Mouse (Mus musculus): ENCODE measurements around the gene Afmid. TPM values are rescaled to one million over a fixed set of nuclear protein-coding genes. Genes with fewer than 3 reads are reported as not detected.

Afmid gene
- total and polyA plus RNA-seq, 2 experiments from 2014 or later = 13.1 to 14.5 TPM

- peaks cover 43% of the 10 kb centered on the region for H3K36me3 ChIP-seq (replicated peaks; ENCODE audit: control insufficient read depth, insufficient read depth, low read length)
- no peak for TF ChIP-seq EP300 (IDR thresholded peaks at IDR 0.05; ENCODE audit: low read depth)
- TF ChIP-seq CTCF (IDR thresholded peaks at IDR 0.05; ENCODE audit: low read depth) = no peak
- WGBS = 87% methylated on average over 9 of the region's 9 CpGs
These were observed 28.5 kb downstream of the Afmid start for GRCm38 (mm10) chr11:117854241-117854640.

DNA sequence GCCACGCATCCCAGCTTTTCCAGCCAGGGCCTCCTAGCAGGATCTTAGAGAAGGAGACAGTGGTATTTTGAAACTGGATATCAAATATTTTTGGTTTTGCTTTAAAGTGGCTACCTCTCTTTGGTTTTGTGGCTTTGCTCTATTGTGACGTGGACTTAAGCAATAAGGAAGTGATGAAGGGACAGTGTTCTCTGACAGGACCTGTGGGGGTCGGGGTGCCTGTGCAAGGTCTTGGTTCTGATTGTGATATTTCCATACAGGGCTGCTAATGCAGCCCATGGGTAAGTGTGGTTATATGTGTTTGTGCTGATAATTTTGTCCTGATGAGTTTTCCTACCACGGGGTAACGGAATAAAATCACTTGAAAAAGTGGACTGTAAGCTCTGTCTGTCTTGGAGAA, 29.6 kb downstream of the Afmid start:
- TF ChIP-seq CTCF (IDR thresholded peaks at IDR 0.05; ENCODE audit: low read depth) (no peak), EP300 (IDR thresholded peaks at IDR 0.05; ENCODE audit: low read depth) (no peak)
- WGBS = 94% methylated on average over 5 of the region's 5 CpGs
- ATAC-seq (ENCODE audit: insufficient read depth, low read depth) = no peak
- no peak overlapping the region for H3K4me2 ChIP-seq (ENCODE audit: low read depth, low read length)
- H3K36me3 ChIP-seq (replicated peaks; ENCODE audit: control insufficient read depth, insufficient read depth, low read length) = peaks cover 43% of the 10 kb centered on the region
- no peak overlapping the region for H3K27ac ChIP-seq (ENCODE audit: low read depth)
- no peaks in the 10 kb centered on the region for H3K9me3 ChIP-seq (replicated peaks; ENCODE audit: control insufficient read depth, low read length)
- peaks cover 2% of the 10 kb centered on the region; the same call in 1 of the 2 replicates for H3K4me1 ChIP-seq (ENCODE audit: control insufficient read depth, insufficient read depth)
- peaks cover 8% of the 10 kb centered on the region for H3K27me3 ChIP-seq (ENCODE audit: control insufficient read depth, insufficient read depth, low read length)
- H3K9ac ChIP-seq (replicated peaks; ENCODE audit: low read depth, low read length) = no peak overlapping the region
- DNase-seq (ENCODE audit: low spot score) = no peak
- no peak overlapping the region for H3K4me3 ChIP-seq (ENCODE audit: low read depth, low read length)

More at GRCm38 (mm10) chr11:117854241-117854640, 28.5 kb downstream of the Afmid start:
- peaks cover 12% of the 10 kb centered on the region for H3K4me1 ChIP-seq (ENCODE audit: control insufficient read depth, insufficient read depth)
- no peak overlapping the region for H3K4me3 ChIP-seq (ENCODE audit: low read depth, low read length)
- H3K27ac ChIP-seq (ENCODE audit: low read depth) = no peak overlapping the region
- no peaks in the 10 kb centered on the region for H3K9me3 ChIP-seq (replicated peaks; ENCODE audit: control insufficient read depth, low read length)
- ATAC-seq (ENCODE audit: insufficient read depth, low read depth) = no peak
- H3K4me2 ChIP-seq (ENCODE audit: low read depth, low read length) = no peak overlapping the region
- no peak for DNase-seq (ENCODE audit: low spot score)
- H3K27me3 ChIP-seq (ENCODE audit: control insufficient read depth, insufficient read depth, low read length) = no peaks in the 10 kb centered on the region
- H3K9ac ChIP-seq (replicated peaks; ENCODE audit: low read depth, low read length) = no peak overlapping the region

DNA sequence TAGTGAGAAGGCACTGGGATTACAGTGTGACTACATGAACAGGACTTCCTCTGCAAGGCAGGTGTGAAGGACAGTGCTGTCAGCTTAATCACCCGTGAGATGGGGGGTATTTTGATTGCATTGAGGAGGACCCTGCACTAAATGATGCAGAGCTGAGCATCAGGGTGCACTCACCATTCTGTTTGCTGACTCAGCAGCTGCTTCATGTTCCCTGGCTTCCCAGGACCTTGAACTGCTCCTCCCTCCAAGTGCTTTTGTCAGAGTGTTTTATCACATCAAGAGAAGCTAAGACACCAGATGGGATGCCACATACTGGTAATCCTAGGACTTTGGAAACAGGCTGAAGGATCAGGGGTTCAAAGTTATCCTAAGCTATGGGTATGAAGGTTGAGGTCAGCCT, 30.3 kb downstream of the Afmid start:
- Histone ChIP-seq H3K9me3 (replicated peaks; ENCODE audit: control insufficient read depth, low read length) (no peaks in the 10 kb centered on the region), H3K4me1 (ENCODE audit: control insufficient read depth, insufficient read depth) (no peaks in the 10 kb centered on the region), H3K27me3 (ENCODE audit: control insufficient read depth, insufficient read depth, low read length) (peaks cover 14% of the 10 kb centered on the region), H3K36me3 (replicated peaks; ENCODE audit: control insufficient read depth, insufficient read depth, low read length) (peaks cover 43% of the 10 kb centered on the region), H3K27ac (ENCODE audit: low read depth) (no peak overlapping the region), H3K4me3 (ENCODE audit: low read depth, low read length) (no peak overlapping the region), H3K9ac (replicated peaks; ENCODE audit: low read depth, low read length) (no peak overlapping the region), H3K4me2 (ENCODE audit: low read depth, low read length) (no peak overlapping the region)
- WGBS = 80% methylated on average over 1 of the region's 1 CpGs
- TF ChIP-seq EP300 (IDR thresholded peaks at IDR 0.05; ENCODE audit: low read depth) = no peak
- no peak for TF ChIP-seq CTCF (IDR thresholded peaks at IDR 0.05; ENCODE audit: low read depth)
- ATAC-seq (ENCODE audit: insufficient read depth, low read depth) (no peak), DNase-seq (ENCODE audit: low spot score) (no peak)

DNA sequence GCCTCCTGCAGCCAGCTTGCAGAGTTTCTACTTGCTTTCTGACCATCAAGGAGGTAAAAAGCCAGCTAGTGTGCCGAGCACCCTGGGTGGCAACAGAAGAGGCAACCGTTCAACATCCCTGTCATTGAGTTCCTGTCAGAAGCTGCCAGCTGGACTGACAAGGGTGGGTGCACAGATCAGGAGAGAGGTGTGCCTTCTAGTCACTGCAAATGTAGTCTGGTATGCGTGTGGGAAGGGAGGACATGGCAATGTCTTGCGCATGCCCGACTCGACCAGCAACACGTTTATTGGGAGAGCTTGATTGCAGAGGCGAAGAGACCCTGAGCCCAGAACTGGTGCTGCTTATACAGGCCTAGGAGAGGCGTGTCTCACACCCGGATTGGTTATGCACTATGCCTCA, 31.7 kb downstream of the Afmid start:
- no peaks in the 10 kb centered on the region for H3K4me1 ChIP-seq (ENCODE audit: control insufficient read depth, insufficient read depth)
- H3K36me3 ChIP-seq (replicated peaks; ENCODE audit: control insufficient read depth, insufficient read depth, low read length) = peaks cover 43% of the 10 kb centered on the region
- TF ChIP-seq EP300 (IDR thresholded peaks at IDR 0.05; ENCODE audit: low read depth) (no peak), CTCF (IDR thresholded peaks at IDR 0.05; ENCODE audit: low read depth) (no peak)
- H3K27ac ChIP-seq (ENCODE audit: low read depth) = no peak overlapping the region
- DNase-seq (ENCODE audit: low spot score) (no peak), ATAC-seq (ENCODE audit: insufficient read depth, low read depth) (no peak)
- H3K9me3 ChIP-seq (replicated peaks; ENCODE audit: control insufficient read depth, low read length) = no peaks in the 10 kb centered on the region
- H3K4me2 ChIP-seq (ENCODE audit: low read depth, low read length) = no peak overlapping the region
- no peak overlapping the region for H3K9ac ChIP-seq (replicated peaks; ENCODE audit: low read depth, low read length)
- H3K27me3 ChIP-seq (ENCODE audit: control insufficient read depth, insufficient read depth, low read length) = peaks cover 22% of the 10 kb centered on the region
- whole genome bisulfite sequencing = 94% methylated on average over 10 of the region's 10 CpGs
- H3K4me3 ChIP-seq (ENCODE audit: low read depth, low read length) = no peak overlapping the region

DNA sequence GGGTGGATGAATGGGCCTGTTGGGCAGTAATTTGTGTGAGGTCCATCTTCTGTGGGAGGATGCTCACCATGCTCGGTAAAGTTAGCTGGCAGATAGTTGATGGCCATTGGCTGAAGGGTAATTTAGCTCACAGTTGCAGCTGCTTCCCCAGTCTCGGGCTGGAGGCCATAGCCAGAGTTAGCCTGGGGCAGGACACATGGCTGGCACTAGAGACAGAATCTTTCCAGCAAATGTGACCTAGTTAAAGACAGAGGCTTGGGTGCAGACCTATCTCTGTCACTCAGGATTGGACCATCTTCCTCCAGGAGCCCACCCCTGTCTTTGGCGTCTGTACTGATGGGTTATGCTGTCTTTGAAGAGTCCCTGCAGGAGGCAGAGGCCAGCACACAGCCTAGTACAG, 32.7 kb downstream of the Afmid start:
- Histone ChIP-seq H3K27ac (ENCODE audit: low read depth) (no peak overlapping the region), H3K9ac (replicated peaks; ENCODE audit: low read depth, low read length) (no peak overlapping the region), H3K4me1 (ENCODE audit: control insufficient read depth, insufficient read depth) (no peaks in the 10 kb centered on the region), H3K9me3 (replicated peaks; ENCODE audit: control insufficient read depth, low read length) (no peaks in the 10 kb centered on the region), H3K36me3 (replicated peaks; ENCODE audit: control insufficient read depth, insufficient read depth, low read length) (peaks cover 35% of the 10 kb centered on the region), H3K4me3 (ENCODE audit: low read depth, low read length) (no peak overlapping the region), H3K27me3 (ENCODE audit: control insufficient read depth, insufficient read depth, low read length) (peaks cover 27% of the 10 kb centered on the region), H3K4me2 (ENCODE audit: low read depth, low read length) (no peak overlapping the region)
- DNase-seq (ENCODE audit: low spot score) = no peak
- 62% methylated on average over 3 of the region's 3 CpGs for WGBS
- TF ChIP-seq EP300 (IDR thresholded peaks at IDR 0.05; ENCODE audit: low read depth) (no peak), CTCF (IDR thresholded peaks at IDR 0.05; ENCODE audit: low read depth) (no peak)
- ATAC-seq (ENCODE audit: insufficient read depth, low read depth) = no peak

DNA sequence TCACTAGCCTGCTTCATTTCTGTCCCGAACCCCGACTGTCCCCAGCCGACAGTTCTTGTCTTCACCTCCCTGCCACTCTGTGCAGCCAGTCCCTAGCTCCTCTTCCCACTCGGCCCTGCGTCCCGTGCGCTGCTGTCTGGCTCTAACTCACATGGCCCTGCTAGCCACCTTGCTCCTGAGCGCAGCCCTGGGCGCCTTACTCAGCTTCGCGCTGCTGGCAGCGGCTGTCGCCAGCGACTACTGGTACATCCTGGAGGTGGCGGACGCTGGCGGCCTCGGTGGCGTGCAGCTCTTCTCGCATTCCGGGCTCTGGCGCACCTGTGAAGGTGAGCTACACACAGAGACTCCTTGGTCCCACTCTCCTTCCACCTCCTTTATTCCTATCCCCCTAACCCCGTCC, 34.9 kb downstream of the Afmid start, which contains the start of gene Tmem235:
Tmem235 (plus strand) TSS at position 152 of the 400 bp plus-strand sequence.
- 4% methylated on average over 23 of the region's 23 CpGs for WGBS
- no peak within 1 kb of the TSS for H3K27ac ChIP-seq (ENCODE audit: low read depth)
- H3K4me1 ChIP-seq (ENCODE audit: control insufficient read depth, insufficient read depth) = no peaks in the 10 kb centered on the region
- H3K9ac ChIP-seq (replicated peaks; ENCODE audit: low read depth, low read length) = no peak within 1 kb of the TSS
- H3K27me3 ChIP-seq (ENCODE audit: control insufficient read depth, insufficient read depth, low read length) = peaks cover 27% of the 10 kb centered on the region
- no peak for DNase-seq (ENCODE audit: low spot score)
- peaks cover 21% of the 10 kb centered on the region for H3K36me3 ChIP-seq (replicated peaks; ENCODE audit: control insufficient read depth, insufficient read depth, low read length)
- no peak within 1 kb of the TSS for H3K4me2 ChIP-seq (ENCODE audit: low read depth, low read length)
- H3K9me3 ChIP-seq (replicated peaks; ENCODE audit: control insufficient read depth, low read length) = no peaks in the 10 kb centered on the region
- TF ChIP-seq CTCF (IDR thresholded peaks at IDR 0.05; ENCODE audit: low read depth) = no peak
- TF ChIP-seq EP300 (IDR thresholded peaks at IDR 0.05; ENCODE audit: low read depth) = no peak
- no peak for ATAC-seq (ENCODE audit: insufficient read depth, low read depth)
- H3K4me3 ChIP-seq (ENCODE audit: low read depth, low read length) = no peak within 1 kb of the TSS; the same call in 1 of the 2 replicates
